In genomic region chr5:125179735-125180629, GRCm38 (mm10) we compare ENCODE assay signal across 8 mouse cellular contexts. TPM values are rescaled to one million over a fixed set of nuclear protein-coding genes. Genes with fewer than 3 reads are reported as not detected.
A peak's percentile ranks its signal among the peaks of the same experiment; 100 is the strongest.
DNase-seq lines count a peak whose midpoint lies in the region; ATAC-seq lines count a peak whose summit lies in the region.

No protein-coding gene starts in this region.

- peak overlapping the region; percentile 75 for H3K4me2 ChIP-seq in neural tube, embryonic 11.5 days (ENCODE audit: low read depth)
- H3K4me2 ChIP-seq in heart, embryonic 14.5 days (ENCODE audit: low read length), result peak overlapping the region; percentile 71

- no peak for DNase-seq in neural tube, embryonic 11.5 days (ENCODE audit: low spot score)
- no peak for DNase-seq in neural tube, embryonic 10.5 days (ENCODE audit: extremely low spot score, low spot score)
- peak; percentile 55 to 68 for DNase-seq in kidney, postnatal 36 days
- peak; percentile 63 to 69 for DNase-seq in spleen, adult 18-20 months
- no peak for DNase-seq in urinary bladder, adult 18-20 months (ENCODE audit: low spot score in 2 of 2)

- H3K27ac ChIP-seq in neural tube, embryonic 11.5 days (ENCODE audit: low read depth, low read length), result peak overlapping the region; percentile 79
- H3K27ac ChIP-seq in brown adipose tissue, adult 24 weeks (replicated peaks; ENCODE audit: low read depth, low read length), result peak overlapping the region; percentile 79
- peak overlapping the region; percentile 4 to 76; a peak in 2 of 4 replicates for H3K27ac ChIP-seq in heart, embryonic 14.5 days (replicated peaks in 1 of 2; ENCODE audit: control insufficient read depth in 1 of 2, insufficient read depth in 1 of 2, low read depth in 2 of 2, low read length in 2 of 2)
- H3K27ac ChIP-seq in macrophage, result peak overlapping the region; percentile 99

- H3K4me3 ChIP-seq in neural tube, embryonic 11.5 days (ENCODE audit: low read depth, low read length), result peak overlapping the region; percentile 93
- H3K4me3 ChIP-seq in brown adipose tissue, adult 24 weeks (ENCODE audit: insufficient read depth, low read depth, low read length), result peak overlapping the region; percentile 61
- H3K4me3 ChIP-seq in heart, embryonic 14.5 days (ENCODE audit: control insufficient read depth in 1 of 2, insufficient read depth in 1 of 2, low read depth in 1 of 2, low read length in 2 of 2), result peak overlapping the region; percentile 41 to 86
- peak overlapping the region; percentile 32 for H3K4me3 ChIP-seq in macrophage (ENCODE audit: inconsistent target)

- ATAC-seq in neural tube, embryonic 11.5 days (ENCODE audit: insufficient read depth, low FRiP score, low TSS enrichment), result peak; percentile 20
- no peak for ATAC-seq in heart, embryonic 14.5 days (ENCODE audit: insufficient number of reproducible peaks, insufficient read depth, low FRiP score, low read depth)

- H3K27me3 ChIP-seq in neural tube, embryonic 11.5 days (ENCODE audit: control insufficient read depth, insufficient read depth, low read length), result no peaks in the 10 kb centered on the region
- no peaks in the 10 kb centered on the region for H3K27me3 ChIP-seq in heart, embryonic 14.5 days (ENCODE audit: control insufficient read depth, insufficient read depth, low read length)

- no peaks in the 10 kb centered on the region for H3K36me3 ChIP-seq in neural tube, embryonic 11.5 days (ENCODE audit: control insufficient read depth, insufficient read depth, low read length)
- H3K36me3 ChIP-seq in heart, embryonic 14.5 days (ENCODE audit: control insufficient read depth, insufficient read depth, low read length), result no peaks in the 10 kb centered on the region
- no peaks in the 10 kb centered on the region for H3K36me3 ChIP-seq in macrophage (ENCODE audit: inconsistent target)

- no peaks in the 10 kb centered on the region for H3K9me3 ChIP-seq in neural tube, embryonic 11.5 days (ENCODE audit: control insufficient read depth, low read length)
- no peaks in the 10 kb centered on the region for H3K9me3 ChIP-seq in heart, embryonic 14.5 days (ENCODE audit: control insufficient read depth, low read length)

- peaks cover 36% of the 10 kb centered on the region for H3K4me1 ChIP-seq in neural tube, embryonic 11.5 days (ENCODE audit: control insufficient read depth, insufficient read depth, low read length)
- H3K4me1 ChIP-seq in brown adipose tissue, adult 24 weeks (ENCODE audit: control insufficient read depth, insufficient read depth, insufficient read length, low read length), result peaks cover 26% of the 10 kb centered on the region
- H3K4me1 ChIP-seq in heart, embryonic 14.5 days (ENCODE audit: control insufficient read depth in 2 of 2, insufficient read depth in 2 of 2, low read length in 2 of 2), result peaks cover 37 to 49% of the 10 kb centered on the region in 2 experiments

- peaks cover 33% of the 10 kb centered on the region for H3K79me2 ChIP-seq in macrophage (ENCODE audit: inconsistent target)

- peak overlapping the region; percentile 33 for H3K9ac ChIP-seq in neural tube, embryonic 11.5 days (ENCODE audit: low read length)
- peak overlapping the region; percentile 72 for H3K9ac ChIP-seq in heart, embryonic 14.5 days (ENCODE audit: low read length)

- WGBS in neural tube, embryonic 11.5 days, result 2% methylated on average over 21 of the region's 25 CpGs
- 7% methylated on average over 21 of the region's 25 CpGs for WGBS in heart, embryonic 14.5 days
- under 1% methylated on average over 19 of the region's 25 CpGs for WGBS in macrophage (ENCODE audit: missing documents)

RNA-seq across cellular contexts. Expression of gene Ncor2, which starts 1.0 kb away (rescaled TPM):
- polyA plus RNA-seq in neural tube, embryonic 11.5 days (2014; fragmentation: Nextera tagmentation; extraction: Ambion mirVana), result 23.6 and 24.3 TPM in 2 replicates
- polyA plus RNA-seq in brown adipose tissue, adult 24 weeks (2012; ENCODE audit: insufficient read depth, insufficient read length, missing spikeins), result 19.5 and 26.5 TPM in 2 replicates
- polyA plus RNA-seq in heart, embryonic 14.5 days (2014; fragmentation: Nextera tagmentation; extraction: Ambion mirVana), result 16.2 and 17.6 TPM in 2 replicates
- 100 to 1,000 TPM in 22 of 26 experiments, 10 to 100 TPM in 4; 46.8 to 281 (median 198) TPM for total RNA-seq in macrophage (2018; cell fraction: chromatin; rRNA removed)
- 100 to 1,000 TPM in 3 of 26 experiments, 10 to 100 TPM in 23; 45.2 to 112 (median 78.1) TPM for total RNA-seq in macrophage (2018; cell fraction: cytosol; rRNA removed)
- total RNA-seq in macrophage (2018; cell fraction: nucleus; rRNA removed), result 100 to 1,000 TPM in 18 of 26 experiments, 10 to 100 TPM in 8; 31.2 to 178 (median 123) TPM
- polyA plus RNA-seq in macrophage (2018), result 52.2 to 78.3 TPM (median 77.8 TPM) in 3 replicates

Comparison
In these comparisons a context has a peak if more than half of its experiments do, and no peak if none do; other contexts are left out.
1. DNase-seq: peak in kidney, postnatal 36 days (2 of 2) and spleen, adult 18-20 months (2 of 2); none in neural tube, embryonic 11.5 days (single experiment), neural tube, embryonic 10.5 days (single experiment) and urinary bladder, adult 18-20 months (0 of 2).
2. H3K27ac ChIP-seq: peak in every context shown above with its lines; median percentile 99 in macrophage; 79 in neural tube, embryonic 11.5 days; 79 in brown adipose tissue, adult 24 weeks; 40 in heart, embryonic 14.5 days.
3. H3K4me3 ChIP-seq: peak in every context shown above with its lines; median percentile 93 in neural tube, embryonic 11.5 days; 64 in heart, embryonic 14.5 days; 61 in brown adipose tissue, adult 24 weeks; 32 in macrophage.